Mouse (Mus musculus) heart, postnatal 14 days (tissue): ENCODE measurements at regions not wholly inside any gene's neighbourhood (a gene's known extent, or its start where the extent isn't known, plus 50 kb on each side); places are given as distances from the start of the nearest gene placed in this dataset.
A peak's percentile ranks its signal among the peaks of the same experiment; 100 is the strongest.

Experiments used
- DNase-seq, 2 experiments: peaks; one replicate each; pipeline ENCODE4 v3.0.0; 2021 to 2022
- intact Hi-C: fragments of 180-260 bp; cut with DNase I; formaldehyde crosslinking; loops from one replicate; pipeline ENCODE4 v1.15.1; 2025

DNA sequence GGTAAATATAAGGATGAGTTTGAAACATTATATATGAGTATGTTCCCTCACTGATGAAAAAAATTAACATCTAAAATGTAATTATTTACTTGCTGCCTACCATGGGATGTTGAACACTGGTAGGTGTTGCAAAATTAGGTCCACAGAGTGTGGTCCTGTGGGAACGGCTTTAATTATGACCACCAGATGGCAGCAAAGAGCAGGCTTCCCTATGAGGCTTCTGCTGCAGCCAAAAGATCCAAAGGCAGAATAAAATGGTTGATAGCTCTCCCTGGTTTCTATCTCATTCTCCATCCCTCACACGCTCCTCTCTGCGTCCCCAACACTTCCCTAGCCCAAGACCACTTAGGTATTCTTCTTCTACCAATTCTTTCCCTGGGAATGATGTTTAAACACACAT is 54.6 kb upstream of the Cit start:
- peak; percentile 59 to 75 for DNase-seq
- intact Hi-C loops: loop anchor here (5.0 to 10.0 kb wide), 2 partner anchors 117 to 214 kb away; no protein-coding TSS in a partner anchor
